Mouse (Mus musculus) bone marrow macrophage, adult 2 months (primary cell): Measurements from ENCODE around the gene Slc35e4.

ENCODE experiments used
- CTCF ChIP-seq: IDR thresholded peaks from 2 replicates; pipeline ENCODE4 v1.5.1; 2012; ENCODE audit warnings: low read depth, mild to moderate bottlenecking, low read length, moderate library complexity
- POLR2A ChIP-seq: IDR thresholded peaks from 2 replicates; pipeline ENCODE4 v1.6.1; 2012; ENCODE audit warnings: mild to moderate bottlenecking, low read depth, low read length, borderline replicate concordance

GRCm38 (mm10) chr11:3895933-3896332 lies 18.5 kb downstream of the Slc35e4 start:
- TF ChIP-seq CTCF (no peak), POLR2A (no peak)
